Mouse (Mus musculus): Measurements from ENCODE around the gene Klf4. TPM values are rescaled to one million over a fixed set of nuclear protein-coding genes. Genes with fewer than 3 reads are reported as not detected.

Klf4 gene
- polyA plus RNA-seq, 2 experiments, result 0.56 to 0.96 TPM

GRCm38 (mm10) chr4:55514733-55515176 lies 17.5 kb downstream of the Klf4 start:
- TF ChIP-seq CTCF (IDR thresholded peaks at IDR 0.05; ENCODE audit: low read depth), result peak; percentile 59
- TF ChIP-seq EP300 (IDR thresholded peaks at IDR 0.05; ENCODE audit: low read depth), result no peak
- ATAC-seq (ENCODE audit: insufficient read depth), result peak; percentile 53; the same call in 1 of the 2 replicates
- no peaks in the 10 kb centered on the region for H3K27me3 ChIP-seq (ENCODE audit: control insufficient read depth, insufficient read depth, low read length)
- peak overlapping the region; percentile 23 to 49 for H3K4me3 ChIP-seq (ENCODE audit: insufficient read depth in 1 of 2, low read depth in 2 of 2, low read length in 2 of 2)
- H3K9ac ChIP-seq (replicated peaks), result no peak overlapping the region
- H3K9me3 ChIP-seq (ENCODE audit: control insufficient read depth, low read length), result no peaks in the 10 kb centered on the region
- no peaks in the 10 kb centered on the region for H3K36me3 ChIP-seq (replicated peaks; ENCODE audit: control insufficient read depth, insufficient read depth, low read depth)
- no peak for DNase-seq (ENCODE audit: low read depth in 3 of 3, low spot score in 3 of 3)
- H3K27ac ChIP-seq, result no peak overlapping the region
- H3K4me1 ChIP-seq (replicated peaks; ENCODE audit: control insufficient read depth in 2 of 2, insufficient read depth in 2 of 2, low read length in 1 of 2), result no peaks in the 10 kb centered on the region; a peak in 1 of 4 replicates
- 2% methylated on average over 39 of the region's 39 CpGs for WGBS (ENCODE audit: insufficient replicate concordance)
- H3K4me2 ChIP-seq (ENCODE audit: low read depth), result peak overlapping the region; percentile 48

DNA sequence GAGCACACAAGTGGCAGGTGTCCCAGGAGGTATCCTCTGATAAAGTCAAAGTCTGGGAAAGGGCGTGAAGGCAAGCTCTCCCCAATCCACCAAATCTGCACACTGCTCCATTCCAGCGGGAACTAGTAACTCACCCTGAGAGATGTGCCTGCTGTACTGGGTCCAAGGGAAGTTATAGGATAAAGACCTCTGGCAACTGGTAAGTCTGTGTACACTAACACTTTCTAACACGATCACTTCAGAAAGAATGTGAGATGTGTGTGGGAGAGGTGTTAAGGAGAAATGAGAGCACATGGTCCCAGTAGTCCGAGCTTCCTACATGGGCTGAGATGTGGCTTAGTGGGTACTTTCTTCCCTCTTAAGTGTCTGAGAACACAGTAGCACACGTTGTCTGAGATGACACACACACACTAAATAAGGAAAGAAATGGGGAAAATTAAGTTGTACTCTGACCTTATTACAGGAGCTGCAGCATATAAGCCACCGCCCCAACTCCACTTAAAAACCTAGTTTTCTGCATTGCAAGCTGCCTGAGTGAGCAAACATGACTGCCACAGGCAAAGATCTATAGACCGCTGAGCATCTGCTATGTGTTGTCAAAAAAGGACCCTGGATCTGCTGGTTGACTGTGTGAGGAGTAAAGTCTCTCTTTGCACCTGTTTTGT lies 18.5 kb downstream of the Klf4 start:
- H3K27me3 ChIP-seq (ENCODE audit: control insufficient read depth, insufficient read depth, low read length), result no peaks in the 10 kb centered on the region
- H3K36me3 ChIP-seq (replicated peaks; ENCODE audit: control insufficient read depth, insufficient read depth, low read depth), result no peaks in the 10 kb centered on the region
- H3K27ac ChIP-seq, result no peak overlapping the region
- WGBS (ENCODE audit: insufficient replicate concordance), result 58% methylated on average over 7 of the region's 7 CpGs
- H3K9ac ChIP-seq (replicated peaks), result no peak overlapping the region
- no peak overlapping the region for H3K4me2 ChIP-seq (ENCODE audit: low read depth)
- H3K4me3 ChIP-seq (ENCODE audit: insufficient read depth in 1 of 2, low read depth in 2 of 2, low read length in 2 of 2), result no peak overlapping the region
- DNase-seq (ENCODE audit: low read depth in 3 of 3, low spot score in 3 of 3) (no peak), ATAC-seq (ENCODE audit: insufficient read depth) (no peak)
- H3K9me3 ChIP-seq (ENCODE audit: control insufficient read depth, low read length), result no peaks in the 10 kb centered on the region
- H3K4me1 ChIP-seq (replicated peaks; ENCODE audit: control insufficient read depth in 2 of 2, insufficient read depth in 2 of 2, low read length in 1 of 2), result no peaks in the 10 kb centered on the region; a peak in 1 of 4 replicates
- TF ChIP-seq EP300 (IDR thresholded peaks at IDR 0.05; ENCODE audit: low read depth), result no peak
- no peak for TF ChIP-seq CTCF (IDR thresholded peaks at IDR 0.05; ENCODE audit: low read depth)

DNA sequence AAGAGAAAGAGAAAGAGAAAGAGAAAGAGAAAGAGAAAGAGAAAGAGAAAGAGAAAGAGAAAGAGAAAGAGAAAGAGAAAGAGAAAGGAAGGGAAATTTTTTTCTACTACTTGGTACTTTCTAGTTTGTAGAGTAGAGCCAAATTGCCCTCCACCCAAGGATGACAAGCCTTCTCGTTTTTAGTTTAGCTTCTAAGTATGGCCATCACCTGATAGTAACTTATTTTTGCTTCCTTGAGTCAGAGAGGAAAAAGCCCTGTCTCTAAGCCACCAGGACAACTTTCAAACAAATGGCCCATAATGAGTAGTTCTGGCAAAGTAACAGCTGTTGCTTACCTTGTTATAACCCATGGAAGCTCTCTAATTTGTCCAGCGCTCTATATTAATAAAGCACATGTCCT lies 20.9 kb downstream of the Klf4 start:
- no peak overlapping the region for H3K4me3 ChIP-seq (ENCODE audit: insufficient read depth in 1 of 2, low read depth in 2 of 2, low read length in 2 of 2)
- DNase-seq (ENCODE audit: low read depth in 3 of 3, low spot score in 3 of 3), result no peak
- TF ChIP-seq EP300 (IDR thresholded peaks at IDR 0.05; ENCODE audit: low read depth) (no peak), CTCF (IDR thresholded peaks at IDR 0.05; ENCODE audit: low read depth) (no peak)
- no peak overlapping the region for H3K9ac ChIP-seq (replicated peaks)
- H3K4me2 ChIP-seq (ENCODE audit: low read depth), result no peak overlapping the region
- H3K27me3 ChIP-seq (ENCODE audit: control insufficient read depth, insufficient read depth, low read length), result no peaks in the 10 kb centered on the region
- H3K4me1 ChIP-seq (replicated peaks; ENCODE audit: control insufficient read depth in 2 of 2, insufficient read depth in 2 of 2, low read length in 1 of 2), result no peaks in the 10 kb centered on the region; a peak in 1 of 4 replicates
- H3K27ac ChIP-seq, result no peak overlapping the region
- WGBS (ENCODE audit: insufficient replicate concordance), result 61% methylated on average over 2 of the region's 2 CpGs
- no peaks in the 10 kb centered on the region for H3K9me3 ChIP-seq (ENCODE audit: control insufficient read depth, low read length)
- no peak for ATAC-seq (ENCODE audit: insufficient read depth)
- no peaks in the 10 kb centered on the region for H3K36me3 ChIP-seq (replicated peaks; ENCODE audit: control insufficient read depth, insufficient read depth, low read depth)

- H3K9me3 ChIP-seq (ENCODE audit: control insufficient read depth, low read length), result no peaks in the 10 kb centered on the region
- H3K27ac ChIP-seq, result no peak overlapping the region
- no peak overlapping the region for H3K4me2 ChIP-seq (ENCODE audit: low read depth)
- H3K4me3 ChIP-seq (ENCODE audit: insufficient read depth in 1 of 2, low read depth in 2 of 2, low read length in 2 of 2), result no peak overlapping the region
- 65% methylated on average over 7 of the region's 7 CpGs for WGBS (ENCODE audit: insufficient replicate concordance)
- H3K27me3 ChIP-seq (ENCODE audit: control insufficient read depth, insufficient read depth, low read length), result no peaks in the 10 kb centered on the region
- H3K4me1 ChIP-seq (replicated peaks; ENCODE audit: control insufficient read depth in 2 of 2, insufficient read depth in 2 of 2, low read length in 1 of 2), result no peaks in the 10 kb centered on the region
- ATAC-seq (ENCODE audit: insufficient read depth), result no peak
- no peak for DNase-seq (ENCODE audit: low read depth in 3 of 3, low spot score in 3 of 3)
- TF ChIP-seq CTCF (IDR thresholded peaks at IDR 0.05; ENCODE audit: low read depth) (no peak), EP300 (IDR thresholded peaks at IDR 0.05; ENCODE audit: low read depth) (no peak)
- no peaks in the 10 kb centered on the region for H3K36me3 ChIP-seq (replicated peaks; ENCODE audit: control insufficient read depth, insufficient read depth, low read depth)
- H3K9ac ChIP-seq (replicated peaks), result no peak overlapping the region
Observed at GRCm38 (mm10) chr4:55508712-55509111, 23.6 kb downstream of the Klf4 start.

GRCm38 (mm10) chr4:55498621-55499020 lies 33.6 kb downstream of the Klf4 start:
- H3K36me3 ChIP-seq (replicated peaks; ENCODE audit: control insufficient read depth, insufficient read depth, low read depth), result no peaks in the 10 kb centered on the region
- no peak for DNase-seq (ENCODE audit: low read depth in 3 of 3, low spot score in 3 of 3)
- TF ChIP-seq CTCF (IDR thresholded peaks at IDR 0.05; ENCODE audit: low read depth) (no peak), EP300 (IDR thresholded peaks at IDR 0.05; ENCODE audit: low read depth) (no peak)
- no peaks in the 10 kb centered on the region for H3K27me3 ChIP-seq (ENCODE audit: control insufficient read depth, insufficient read depth, low read length)
- H3K4me1 ChIP-seq (replicated peaks; ENCODE audit: control insufficient read depth in 2 of 2, insufficient read depth in 2 of 2, low read length in 1 of 2), result no peaks in the 10 kb centered on the region
- no peak overlapping the region for H3K4me2 ChIP-seq (ENCODE audit: low read depth)
- H3K4me3 ChIP-seq (ENCODE audit: insufficient read depth in 1 of 2, low read depth in 2 of 2, low read length in 2 of 2), result no peak overlapping the region
- H3K9me3 ChIP-seq (ENCODE audit: control insufficient read depth, low read length), result no peaks in the 10 kb centered on the region
- 41% methylated on average over 1 of the region's 1 CpGs for WGBS (ENCODE audit: insufficient replicate concordance)
- H3K27ac ChIP-seq, result no peak overlapping the region
- no peak for ATAC-seq (ENCODE audit: insufficient read depth)
- no peak overlapping the region for H3K9ac ChIP-seq (replicated peaks)

Measured in liver, embryonic 14.5 days (tissue).